Mouse (Mus musculus): ENCODE measurements around the gene Lhx5. TPM values are rescaled to one million over a fixed set of nuclear protein-coding genes. Genes with fewer than 3 reads are reported as not detected.

Gene Lhx5
- total and polyA plus RNA-seq, 2 experiments from 2014 or later = 3.7 to 5.4 TPM

- H3K9ac ChIP-seq = no peak within 1 kb of the TSS
- no peaks in the 10 kb centered on the region for H3K9me3 ChIP-seq (ENCODE audit: low read length)
- TF ChIP-seq CTCF (IDR thresholded peaks at IDR 0.05; ENCODE audit: low read depth) = no peak
- no peak within 1 kb of the TSS for H3K27ac ChIP-seq (ENCODE audit: low read depth, low read length)
- no peaks in the 10 kb centered on the region for H3K27me3 ChIP-seq (ENCODE audit: insufficient read depth, low read length)
- ATAC-seq (no peak), DNase-seq (no peak)
- WGBS = 85% methylated on average over 8 of the region's 8 CpGs
- H3K36me3 ChIP-seq (ENCODE audit: insufficient read depth) = no peaks in the 10 kb centered on the region
- no peaks in the 10 kb centered on the region for H3K4me1 ChIP-seq (ENCODE audit: insufficient read depth)
- no peak within 1 kb of the TSS for H3K4me2 ChIP-seq (ENCODE audit: low read depth)
- no peak within 1 kb of the TSS for H3K4me3 ChIP-seq (ENCODE audit: low read depth, low read length)
Measured at GRCm38 (mm10) chr5:120472770-120473169, 41.3 kb downstream of the Lhx5 start, which contains the start of gene Sdsl. Gene Sdsl, minus strand, starts transcription at chr5:120472810.

DNA sequence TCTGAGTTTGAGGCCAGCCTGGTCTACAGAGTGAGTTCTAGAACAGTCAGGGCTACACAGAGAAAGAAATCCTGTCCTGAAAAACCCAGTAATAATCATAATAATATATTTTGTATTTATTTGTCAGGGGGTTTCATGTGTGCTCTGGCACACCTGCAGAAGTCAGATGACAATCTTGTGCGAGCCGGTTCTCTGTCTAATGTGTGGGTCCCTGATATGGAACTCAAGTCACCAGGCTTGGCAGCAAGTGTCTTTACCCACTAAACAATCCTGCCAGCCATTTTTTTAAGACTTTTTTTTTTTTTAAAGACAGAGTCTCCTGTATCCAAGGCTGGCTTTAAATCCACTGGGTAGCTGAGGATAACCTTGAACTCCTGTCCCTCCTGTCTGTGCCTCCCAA lies 41.9 kb downstream of the Lhx5 start:
- Histone ChIP-seq H3K27me3 (ENCODE audit: insufficient read depth, low read length) (no peaks in the 10 kb centered on the region), H3K36me3 (ENCODE audit: insufficient read depth) (no peaks in the 10 kb centered on the region), H3K27ac (ENCODE audit: low read depth, low read length) (no peak overlapping the region), H3K4me2 (ENCODE audit: low read depth) (no peak overlapping the region), H3K9me3 (ENCODE audit: low read length) (no peaks in the 10 kb centered on the region), H3K9ac (no peak overlapping the region), H3K4me1 (ENCODE audit: insufficient read depth) (no peaks in the 10 kb centered on the region), H3K4me3 (ENCODE audit: low read depth, low read length) (no peak overlapping the region)
- no peak for ATAC-seq
- no peak for TF ChIP-seq CTCF (IDR thresholded peaks at IDR 0.05; ENCODE audit: low read depth)
- DNase-seq = no peak
- WGBS = 87% methylated on average over 2 of the region's 2 CpGs

GRCm38 (mm10) chr5:120475861-120476260 lies 44.4 kb downstream of the Lhx5 start:
- no peak overlapping the region for H3K9ac ChIP-seq
- H3K4me3 ChIP-seq (ENCODE audit: low read depth, low read length) = no peak overlapping the region
- H3K27me3 ChIP-seq (ENCODE audit: insufficient read depth, low read length) = no peaks in the 10 kb centered on the region
- ATAC-seq (no peak; the same call in 1 of the 2 replicates), DNase-seq (no peak)
- H3K36me3 ChIP-seq (ENCODE audit: insufficient read depth) = no peaks in the 10 kb centered on the region
- 46% methylated on average over 8 of the region's 8 CpGs for WGBS
- H3K4me1 ChIP-seq (ENCODE audit: insufficient read depth) = no peaks in the 10 kb centered on the region
- no peak for TF ChIP-seq CTCF (IDR thresholded peaks at IDR 0.05; ENCODE audit: low read depth)
- H3K27ac ChIP-seq (ENCODE audit: low read depth, low read length) = no peak overlapping the region
- no peaks in the 10 kb centered on the region for H3K9me3 ChIP-seq (ENCODE audit: low read length)
- H3K4me2 ChIP-seq (ENCODE audit: low read depth) = no peak overlapping the region

DNA sequence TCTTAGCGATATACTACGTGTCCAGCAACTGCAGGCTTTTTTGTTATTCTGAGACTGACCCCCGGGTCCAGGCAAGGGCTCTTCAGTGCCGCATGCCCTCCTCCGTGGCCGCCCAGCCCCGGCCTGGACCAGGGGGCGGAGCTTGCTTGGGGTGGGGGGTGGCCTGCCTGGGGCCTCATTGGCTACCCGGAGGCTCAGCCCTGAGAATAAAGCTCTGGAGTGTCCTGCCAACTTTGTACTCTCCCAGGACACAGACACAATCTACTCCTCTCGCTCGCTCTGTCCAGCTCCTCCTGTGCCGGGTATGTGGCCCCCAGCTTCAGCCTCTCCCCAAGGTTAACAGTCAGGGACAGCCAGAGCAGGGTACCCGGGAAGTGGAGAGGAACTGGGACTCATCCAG lies 44.8 kb downstream of the Lhx5 start, which contains the start of gene Sds:
Gene Sds, plus strand, starts transcription at position 231 of the 400 bp plus-strand sequence.
- Histone ChIP-seq H3K4me2 (ENCODE audit: low read depth) (no peak within 1 kb of the TSS), H3K36me3 (ENCODE audit: insufficient read depth) (no peaks in the 10 kb centered on the region), H3K27me3 (ENCODE audit: insufficient read depth, low read length) (no peaks in the 10 kb centered on the region; the same call in 1 of the 2 replicates), H3K27ac (ENCODE audit: low read depth, low read length) (no peak within 1 kb of the TSS), H3K4me1 (ENCODE audit: insufficient read depth) (no peaks in the 10 kb centered on the region), H3K9me3 (ENCODE audit: low read length) (no peaks in the 10 kb centered on the region), H3K9ac (no peak within 1 kb of the TSS), H3K4me3 (ENCODE audit: low read depth, low read length) (no peak within 1 kb of the TSS)
- ATAC-seq (no peak), DNase-seq (no peak)
- no peak for TF ChIP-seq CTCF (IDR thresholded peaks at IDR 0.05; ENCODE audit: low read depth)
- 12% methylated on average over 13 of the region's 13 CpGs for WGBS

DNA sequence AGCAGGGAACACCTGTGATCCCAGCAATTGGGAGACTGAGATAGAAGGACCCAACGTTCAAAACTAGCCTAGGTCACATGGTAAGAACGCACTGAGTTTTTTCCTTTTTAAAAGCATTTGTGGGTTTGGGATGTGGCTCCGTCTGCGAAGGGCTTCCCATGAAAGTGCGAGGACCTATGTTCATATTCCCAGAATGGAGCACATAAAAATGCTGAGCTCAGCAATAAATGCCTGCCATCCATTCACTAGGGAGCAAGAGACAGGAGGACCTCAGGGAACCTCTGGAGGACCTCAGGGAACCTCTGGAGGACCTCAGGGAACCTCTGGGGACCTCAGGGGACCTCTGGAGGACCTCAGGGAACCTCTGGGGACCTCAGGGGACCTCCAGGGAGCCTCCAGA lies 46.5 kb downstream of the Lhx5 start:
- Histone ChIP-seq H3K4me2 (ENCODE audit: low read depth) (no peak overlapping the region), H3K27me3 (ENCODE audit: insufficient read depth, low read length) (no peaks in the 10 kb centered on the region; the same call in 1 of the 2 replicates), H3K27ac (ENCODE audit: low read depth, low read length) (no peak overlapping the region), H3K4me3 (ENCODE audit: low read depth, low read length) (no peak overlapping the region), H3K9ac (no peak overlapping the region), H3K4me1 (ENCODE audit: insufficient read depth) (no peaks in the 10 kb centered on the region), H3K9me3 (ENCODE audit: low read length) (no peaks in the 10 kb centered on the region), H3K36me3 (ENCODE audit: insufficient read depth) (no peaks in the 10 kb centered on the region)
- no peak for ATAC-seq
- no peak for TF ChIP-seq CTCF (IDR thresholded peaks at IDR 0.05; ENCODE audit: low read depth)
- no peak for DNase-seq
- 90% methylated on average over 5 of the region's 5 CpGs for WGBS

GRCm38 (mm10) chr5:120479538-120479937 lies 48.0 kb downstream of the Lhx5 start:
- Histone ChIP-seq H3K27me3 (ENCODE audit: insufficient read depth, low read length) (no peaks in the 10 kb centered on the region; the same call in 1 of the 2 replicates), H3K4me3 (ENCODE audit: low read depth, low read length) (no peak overlapping the region), H3K4me1 (ENCODE audit: insufficient read depth) (no peaks in the 10 kb centered on the region), H3K4me2 (ENCODE audit: low read depth) (no peak overlapping the region), H3K36me3 (ENCODE audit: insufficient read depth) (0 out of 2 replicates have a peak, but pooled peaks cover under 1% of the 10 kb centered on the region), H3K27ac (ENCODE audit: low read depth, low read length) (no peak overlapping the region), H3K9ac (no peak overlapping the region), H3K9me3 (ENCODE audit: low read length) (no peaks in the 10 kb centered on the region)
- no peak for DNase-seq
- no peak for ATAC-seq
- WGBS = 68% methylated on average over 4 of the region's 4 CpGs
- TF ChIP-seq CTCF (IDR thresholded peaks at IDR 0.05; ENCODE audit: low read depth) = no peak

DNA sequence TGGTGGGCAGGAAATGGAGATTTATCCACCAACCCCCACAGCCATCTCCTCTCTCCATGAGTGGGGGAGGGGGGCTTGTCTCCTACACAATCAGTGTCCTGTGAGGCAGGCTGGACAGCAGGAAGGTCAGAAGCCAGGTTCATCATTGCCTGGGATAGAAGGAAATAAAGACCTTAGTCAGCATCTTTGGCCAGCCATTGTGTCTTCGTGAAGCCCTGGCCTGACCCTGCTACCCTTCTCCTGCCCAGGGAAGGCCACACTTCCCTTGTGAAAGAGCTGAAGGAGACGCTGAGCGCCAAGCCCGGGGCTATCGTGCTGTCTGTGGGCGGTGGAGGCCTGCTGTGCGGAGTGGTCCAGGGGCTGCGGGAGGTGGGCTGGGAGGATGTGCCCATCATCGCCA lies 49.7 kb downstream of the Lhx5 start:
- DNase-seq (no peak), ATAC-seq (no peak)
- H3K9me3 ChIP-seq (ENCODE audit: low read length) = no peaks in the 10 kb centered on the region
- H3K27ac ChIP-seq (ENCODE audit: low read depth, low read length) = no peak overlapping the region
- no peak overlapping the region for H3K4me3 ChIP-seq (ENCODE audit: low read depth, low read length)
- no peak for TF ChIP-seq CTCF (IDR thresholded peaks at IDR 0.05; ENCODE audit: low read depth)
- no peaks in the 10 kb centered on the region; the same call in 1 of the 2 replicates for H3K27me3 ChIP-seq (ENCODE audit: insufficient read depth, low read length)
- no peak overlapping the region for H3K4me2 ChIP-seq (ENCODE audit: low read depth)
- H3K9ac ChIP-seq = no peak overlapping the region
- H3K36me3 ChIP-seq (ENCODE audit: insufficient read depth) = peaks cover 17% of the 10 kb centered on the region
- no peaks in the 10 kb centered on the region for H3K4me1 ChIP-seq (ENCODE audit: insufficient read depth)
- WGBS = 73% methylated on average over 9 of the region's 9 CpGs
